Mouse (Mus musculus) megakaryocyte, embryonic 14.5 days (primary cell): ENCODE measurements at regions not wholly inside any gene's neighbourhood (a gene's known extent, or its start where the extent isn't known, plus 50 kb on each side); places are given as distances from the start of the nearest gene placed in this dataset.

Experiments used
- FLI1 ChIP-seq: IDR thresholded peaks from 2 replicates; pipeline ENCODE4 v1.6.1; 2012; ENCODE audit warnings: low read length, inconsistent platforms, mixed read lengths
- GATA1 ChIP-seq: IDR thresholded peaks from 3 replicates; pipeline ENCODE4 v1.6.1; 2012; ENCODE audit warnings: mixed read lengths, low read length, inconsistent platforms, borderline replicate concordance

DNA sequence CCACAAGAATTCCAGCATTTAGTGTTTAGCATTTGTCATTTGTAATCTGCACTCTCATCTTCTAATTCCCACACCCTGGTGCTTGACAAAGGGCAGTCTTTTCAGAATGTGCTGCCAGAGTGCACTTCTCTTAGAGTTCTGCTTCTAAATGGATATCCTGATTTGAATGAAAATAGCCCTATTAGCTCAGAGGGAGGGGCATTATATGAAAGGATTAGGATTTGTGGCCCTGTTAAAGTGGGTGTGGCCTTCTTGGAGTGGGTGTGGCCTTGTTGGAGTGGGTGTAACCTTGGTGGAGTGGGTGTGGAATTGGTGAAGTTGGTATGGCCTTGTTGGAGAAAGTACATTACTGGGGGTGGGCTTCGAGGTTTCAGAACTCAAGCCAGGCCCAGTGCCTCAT is 137.7 kb upstream of the Adamts16 start:
- TF ChIP-seq GATA1 (no peak), FLI1 (no peak)
